Mouse (Mus musculus): ENCODE data around the gene Lrpprc. TPM values are rescaled to one million over a fixed set of nuclear protein-coding genes. Genes with fewer than 3 reads are reported as not detected.
A peak's percentile ranks its signal among the peaks of the same experiment; 100 is the strongest.

Gene Lrpprc
- polyA plus RNA-seq, 1 experiment from 2014 or later: 41.1 TPM

- ATAC-seq (ENCODE audit: insufficient number of reproducible peaks, insufficient read depth, low FRiP score, low TSS enrichment, low read depth): no peak
- Histone ChIP-seq H3K27ac (no peak overlapping the region), H3K9ac (no peak overlapping the region), H3K4me3 (no peak overlapping the region), H3K27me3 (no peaks in the 10 kb centered on the region), H3K4me2 (no peak overlapping the region; the same call in 1 of the 2 replicates), H3K9me3 (no peaks in the 10 kb centered on the region), H3K36me3 (peaks cover 23% of the 10 kb centered on the region), H3K4me1 (peaks cover 28% of the 10 kb centered on the region)
- WGBS: 81% methylated on average over 18 of the region's 18 CpGs
Observed at GRCm38 (mm10) chr17:84713563-84714164, 76.9 kb downstream of the Lrpprc start.

DNA sequence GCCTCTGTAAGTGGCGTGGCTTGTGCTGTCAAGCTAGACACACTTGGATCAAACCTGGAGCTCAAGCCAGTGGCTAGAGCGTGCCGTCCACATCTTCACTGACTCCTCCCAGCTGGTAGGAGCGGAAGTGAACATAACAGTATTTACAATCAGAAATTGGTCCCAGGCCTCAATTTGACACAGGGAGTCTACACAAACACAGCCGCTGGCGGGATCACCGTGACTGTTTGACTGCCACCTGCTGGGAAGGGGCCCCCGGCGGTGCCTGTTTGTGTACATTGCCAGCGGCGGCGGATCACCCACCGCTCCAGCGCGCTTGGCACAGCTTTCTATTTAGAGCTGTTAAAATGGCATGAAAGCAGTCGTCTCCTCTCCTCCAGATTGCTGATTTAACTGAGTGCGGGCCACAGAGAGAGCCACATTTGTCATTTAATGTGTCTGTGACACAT is 81.2 kb downstream of the Lrpprc start:
- H3K36me3 ChIP-seq: peaks cover 43% of the 10 kb centered on the region
- H3K9me3 ChIP-seq: no peaks in the 10 kb centered on the region
- H3K4me3 ChIP-seq: no peak overlapping the region
- H3K27ac ChIP-seq: no peak overlapping the region
- no peaks in the 10 kb centered on the region for H3K27me3 ChIP-seq
- 42% methylated on average over 17 of the region's 17 CpGs for WGBS
- H3K4me2 ChIP-seq: 0 out of 2 replicates have a peak overlapping the region, but pooled peaks have one; percentile 14
- H3K9ac ChIP-seq: no peak overlapping the region
- peaks cover 16% of the 10 kb centered on the region for H3K4me1 ChIP-seq
- ATAC-seq (ENCODE audit: insufficient number of reproducible peaks, insufficient read depth, low FRiP score, low TSS enrichment, low read depth): no peak

DNA sequence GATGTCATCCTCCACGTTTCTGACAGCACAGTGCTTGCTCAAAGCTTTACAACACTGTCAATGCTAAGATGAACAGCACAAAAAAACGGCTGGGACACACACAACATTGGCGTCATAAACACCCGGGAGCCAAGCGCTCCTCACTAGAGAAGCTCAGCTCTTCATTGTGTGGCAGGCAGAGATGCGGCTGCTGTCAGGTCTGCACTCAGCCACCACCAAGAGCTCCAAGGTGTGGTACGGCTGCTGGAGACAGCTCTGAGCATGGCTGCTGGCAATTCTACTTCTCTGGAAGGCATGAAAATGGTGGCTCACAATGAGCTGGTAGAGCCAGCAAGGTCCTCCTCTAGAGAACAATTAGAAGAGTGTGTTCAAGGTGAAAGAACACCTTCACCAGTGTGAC is 81.8 kb downstream of the Lrpprc start:
- no peak for ATAC-seq (ENCODE audit: insufficient number of reproducible peaks, insufficient read depth, low FRiP score, low TSS enrichment, low read depth)
- H3K4me3 ChIP-seq: no peak overlapping the region
- no peaks in the 10 kb centered on the region for H3K9me3 ChIP-seq
- H3K9ac ChIP-seq: no peak overlapping the region
- peaks cover 15% of the 10 kb centered on the region for H3K4me1 ChIP-seq
- no peak overlapping the region for H3K4me2 ChIP-seq
- H3K27me3 ChIP-seq: no peaks in the 10 kb centered on the region
- H3K27ac ChIP-seq: no peak overlapping the region
- WGBS: 85% methylated on average over 7 of the region's 7 CpGs
- peaks cover 43% of the 10 kb centered on the region for H3K36me3 ChIP-seq

- Histone ChIP-seq H3K9me3 (no peaks in the 10 kb centered on the region), H3K9ac (no peak overlapping the region), H3K4me3 (no peak overlapping the region), H3K4me1 (peaks cover 20% of the 10 kb centered on the region), H3K4me2 (no peak overlapping the region), H3K36me3 (peaks cover 43% of the 10 kb centered on the region), H3K27me3 (no peaks in the 10 kb centered on the region), H3K27ac (no peak overlapping the region)
- ATAC-seq (ENCODE audit: insufficient number of reproducible peaks, insufficient read depth, low FRiP score, low TSS enrichment, low read depth): no peak
- 66% methylated on average over 4 of the region's 4 CpGs for WGBS
Observed at GRCm38 (mm10) chr17:84707407-84707806, 83.2 kb downstream of the Lrpprc start.

GRCm38 (mm10) chr17:84698727-84699126 is 91.9 kb downstream of the Lrpprc start:
- no peak overlapping the region for H3K27ac ChIP-seq
- H3K36me3 ChIP-seq: no peaks in the 10 kb centered on the region
- H3K9me3 ChIP-seq: no peaks in the 10 kb centered on the region
- no peak overlapping the region for H3K4me3 ChIP-seq
- WGBS: 30% methylated on average over 5 of the region's 5 CpGs
- H3K4me1 ChIP-seq: peaks cover 34% of the 10 kb centered on the region
- 0 out of 2 replicates have a peak, but pooled peaks have one; percentile 15 for ATAC-seq (ENCODE audit: insufficient number of reproducible peaks, insufficient read depth, low FRiP score, low TSS enrichment, low read depth)
- no peak overlapping the region for H3K4me2 ChIP-seq
- peaks cover 7% of the 10 kb centered on the region; the same call in 1 of the 2 replicates for H3K27me3 ChIP-seq
- no peak overlapping the region for H3K9ac ChIP-seq

DNA sequence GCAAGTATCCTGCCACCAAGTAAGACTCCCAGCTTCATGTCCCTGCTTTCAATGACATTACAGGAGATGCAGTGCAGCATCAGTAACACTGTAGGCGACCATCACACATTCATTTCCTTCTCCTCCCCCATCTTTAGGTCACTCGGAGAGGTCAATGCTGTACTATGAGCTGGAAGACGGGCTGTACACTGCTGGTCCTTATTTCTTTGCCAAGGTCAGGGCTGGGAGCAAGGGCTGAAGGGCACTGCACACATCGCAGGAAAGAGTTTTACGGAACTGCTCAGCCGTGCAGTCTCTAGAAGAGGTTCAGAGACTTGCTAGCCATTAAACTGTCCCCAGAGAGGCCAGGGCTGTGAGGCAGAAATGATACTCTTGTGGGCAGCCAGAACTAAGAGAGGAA is 94.1 kb downstream of the Lrpprc start:
- no peak overlapping the region for H3K9ac ChIP-seq
- no peaks in the 10 kb centered on the region for H3K9me3 ChIP-seq
- H3K4me2 ChIP-seq: no peak overlapping the region
- no peak for ATAC-seq (ENCODE audit: insufficient number of reproducible peaks, insufficient read depth, low FRiP score, low TSS enrichment, low read depth)
- H3K27me3 ChIP-seq: peaks cover 7% of the 10 kb centered on the region; the same call in 1 of the 2 replicates
- WGBS: 57% methylated on average over 6 of the region's 6 CpGs
- peaks cover 20% of the 10 kb centered on the region for H3K4me1 ChIP-seq
- H3K4me3 ChIP-seq: no peak overlapping the region
- H3K36me3 ChIP-seq: no peaks in the 10 kb centered on the region
- no peak overlapping the region for H3K27ac ChIP-seq

GRCm38 (mm10) chr17:84693741-84694140 is 96.8 kb downstream of the Lrpprc start:
- no peak for ATAC-seq (ENCODE audit: insufficient number of reproducible peaks, insufficient read depth, low FRiP score, low TSS enrichment, low read depth)
- H3K27me3 ChIP-seq: peaks cover 9% of the 10 kb centered on the region
- H3K9ac ChIP-seq: no peak overlapping the region
- no peak overlapping the region for H3K27ac ChIP-seq
- no peaks in the 10 kb centered on the region for H3K9me3 ChIP-seq
- 78% methylated on average over 2 of the region's 2 CpGs for WGBS
- H3K4me1 ChIP-seq: peaks cover 18% of the 10 kb centered on the region
- H3K36me3 ChIP-seq: no peaks in the 10 kb centered on the region
- H3K4me2 ChIP-seq: no peak overlapping the region
- H3K4me3 ChIP-seq: no peak overlapping the region

DNA sequence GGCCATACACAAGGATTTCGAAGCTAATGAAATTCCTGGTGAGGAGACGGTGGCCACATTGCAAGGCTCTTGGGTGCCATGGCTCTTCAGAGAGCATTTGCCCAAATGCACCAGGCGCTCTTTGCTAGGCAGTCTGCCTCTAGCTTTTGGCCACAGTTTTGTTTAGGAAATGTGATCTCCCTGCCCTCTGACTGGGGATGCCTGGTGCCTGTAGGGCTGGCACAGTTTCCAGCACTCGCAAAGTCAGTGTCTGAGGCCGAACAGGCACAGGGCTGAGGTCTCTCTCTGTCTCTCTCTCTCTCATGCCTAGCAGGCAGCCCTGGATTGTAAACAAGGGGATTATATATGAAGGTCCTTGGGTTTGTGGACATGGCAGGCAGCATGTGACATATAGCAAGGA is 100.5 kb downstream of the Lrpprc start:
- Histone ChIP-seq H3K9ac (no peak overlapping the region), H3K36me3 (no peaks in the 10 kb centered on the region), H3K4me2 (no peak overlapping the region), H3K9me3 (no peaks in the 10 kb centered on the region), H3K27me3 (peaks cover 3% of the 10 kb centered on the region; the same call in 1 of the 2 replicates), H3K27ac (peak overlapping the region; percentile 52; the same call in 1 of the 2 replicates), H3K4me3 (no peak overlapping the region), H3K4me1 (peaks cover 34% of the 10 kb centered on the region)
- 60% methylated on average over 5 of the region's 5 CpGs for WGBS
- ATAC-seq (ENCODE audit: insufficient number of reproducible peaks, insufficient read depth, low FRiP score, low TSS enrichment, low read depth): 0 out of 2 replicates have a peak, but pooled peaks have one; percentile 33

- Histone ChIP-seq H3K27ac (peak overlapping the region; percentile 44; the same call in 1 of the 2 replicates), H3K36me3 (no peaks in the 10 kb centered on the region), H3K9ac (no peak overlapping the region), H3K9me3 (no peaks in the 10 kb centered on the region), H3K4me3 (no peak overlapping the region), H3K27me3 (peaks cover 3% of the 10 kb centered on the region; the same call in 1 of the 2 replicates), H3K4me1 (peaks cover 38% of the 10 kb centered on the region), H3K4me2 (no peak overlapping the region)
- 40% methylated on average over 5 of the region's 5 CpGs for WGBS
- no peak for ATAC-seq (ENCODE audit: insufficient number of reproducible peaks, insufficient read depth, low FRiP score, low TSS enrichment, low read depth)
Observed at GRCm38 (mm10) chr17:84689316-84689715, 101.3 kb downstream of the Lrpprc start.

DNA sequence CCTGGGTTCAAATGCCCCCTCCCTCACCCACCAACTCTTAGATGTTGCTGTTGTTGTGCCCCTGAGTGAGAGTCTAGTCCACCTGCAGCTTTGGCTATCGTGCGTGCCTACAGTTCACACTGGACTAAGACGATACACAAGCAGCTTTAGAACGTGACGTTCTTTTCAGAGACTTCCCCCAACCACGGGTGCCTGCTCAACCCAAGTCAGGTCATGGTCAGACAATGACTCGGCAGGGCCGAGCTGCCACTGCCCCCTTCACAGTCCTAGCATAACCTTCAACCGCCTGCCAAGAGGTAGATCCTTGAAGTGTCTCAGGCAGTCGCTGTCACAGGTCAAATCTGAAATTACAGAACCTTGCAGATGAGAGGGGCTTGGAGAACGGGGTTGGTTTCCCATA is 101.8 kb downstream of the Lrpprc start:
- Histone ChIP-seq H3K9ac (no peak overlapping the region), H3K4me1 (peaks cover 38% of the 10 kb centered on the region), H3K4me3 (no peak overlapping the region), H3K9me3 (no peaks in the 10 kb centered on the region), H3K27ac (no peak overlapping the region), H3K36me3 (no peaks in the 10 kb centered on the region), H3K4me2 (no peak overlapping the region), H3K27me3 (peaks cover 3% of the 10 kb centered on the region; the same call in 1 of the 2 replicates)
- no peak for ATAC-seq (ENCODE audit: insufficient number of reproducible peaks, insufficient read depth, low FRiP score, low TSS enrichment, low read depth)
- WGBS: 87% methylated on average over 11 of the region's 11 CpGs

GRCm38 (mm10) chr17:84687994-84688393 is 102.6 kb downstream of the Lrpprc start:
- 0 out of 2 replicates have a peak, but pooled peaks have one; percentile 40 for ATAC-seq (ENCODE audit: insufficient number of reproducible peaks, insufficient read depth, low FRiP score, low TSS enrichment, low read depth)
- Histone ChIP-seq H3K27me3 (peaks cover 3% of the 10 kb centered on the region; the same call in 1 of the 2 replicates), H3K27ac (0 out of 2 replicates have a peak overlapping the region, but pooled peaks have one; percentile 24), H3K4me3 (no peak overlapping the region), H3K4me1 (peaks cover 38% of the 10 kb centered on the region), H3K36me3 (no peaks in the 10 kb centered on the region), H3K9ac (no peak overlapping the region), H3K4me2 (no peak overlapping the region; the same call in 1 of the 2 replicates), H3K9me3 (no peaks in the 10 kb centered on the region)
- 26% methylated on average over 5 of the region's 5 CpGs for WGBS

DNA sequence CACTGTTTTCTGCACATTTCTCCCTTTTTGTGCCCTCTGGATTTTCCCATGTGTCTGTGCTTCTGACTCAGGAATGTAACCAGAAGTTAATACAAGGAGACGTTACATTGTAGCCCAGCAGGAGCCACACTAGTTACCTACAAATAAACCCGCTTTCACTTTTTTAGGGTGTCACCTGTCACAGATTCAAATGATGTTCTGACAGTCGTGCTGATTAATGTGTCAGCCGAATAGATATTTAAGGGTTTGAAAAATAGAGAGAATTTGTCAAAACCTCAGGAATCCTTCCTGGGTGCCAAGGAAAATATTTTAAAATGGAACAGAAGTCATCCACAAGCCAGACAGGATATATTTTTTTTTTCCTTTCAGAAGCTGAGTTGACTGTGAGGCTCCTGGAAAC is 105.3 kb downstream of the Lrpprc start:
- no peak overlapping the region for H3K9ac ChIP-seq
- H3K36me3 ChIP-seq: no peaks in the 10 kb centered on the region
- H3K4me1 ChIP-seq: peaks cover 28% of the 10 kb centered on the region
- ATAC-seq (ENCODE audit: insufficient number of reproducible peaks, insufficient read depth, low FRiP score, low TSS enrichment, low read depth): no peak
- no peak overlapping the region for H3K4me2 ChIP-seq
- H3K9me3 ChIP-seq: no peaks in the 10 kb centered on the region
- 53% methylated on average over 4 of the region's 4 CpGs for WGBS
- H3K27ac ChIP-seq: peak overlapping the region; percentile 29; the same call in 1 of the 2 replicates
- H3K27me3 ChIP-seq: peaks cover 3% of the 10 kb centered on the region; the same call in 1 of the 2 replicates
- H3K4me3 ChIP-seq: no peak overlapping the region

Measured in embryonic facial prominence, embryonic 13.5 days (tissue).